Mouse (Mus musculus) T-cell, adult 2 months (primary cell): ENCODE results near the gene Slc15a1.
"Not testable (repeated sequence)": the region's sequence is repeated elsewhere in the genome, so short reads cannot be mapped to it uniquely, and the experiment has no call there.

ENCODE experiments used
- DNase-seq: peaks from one replicate; pipeline ENCODE4 v3.0.0; 2022; ENCODE audit warnings: low spot score

Gene Slc15a1

DNA sequence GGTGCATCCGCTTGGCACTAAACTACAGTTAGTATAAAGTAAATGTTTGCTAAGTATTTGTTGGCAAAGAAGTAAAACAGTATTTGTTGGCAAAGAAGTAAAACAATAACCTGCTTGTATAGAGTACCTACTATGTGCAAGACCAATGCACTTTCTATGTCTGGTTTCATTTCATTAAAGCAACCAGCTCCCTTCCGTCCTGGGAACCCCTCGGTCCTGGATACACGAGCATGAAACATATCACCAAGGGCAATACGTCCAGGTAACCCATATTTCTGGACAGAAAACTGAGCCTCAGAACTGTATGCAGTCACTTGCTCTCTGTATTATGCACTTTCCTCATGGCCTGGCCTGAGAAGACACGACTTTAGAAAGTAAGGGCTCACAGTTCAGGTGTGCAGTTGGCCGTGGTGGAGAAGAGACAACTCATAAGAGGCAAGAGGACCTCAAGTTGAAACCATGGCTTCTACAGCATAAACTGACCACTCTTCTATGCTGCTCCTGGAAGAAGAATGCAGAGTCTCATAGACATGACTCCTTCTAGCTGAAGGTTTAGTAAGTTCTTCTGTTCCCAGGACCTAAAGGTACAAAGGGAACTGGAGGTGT, 53.5 kb downstream of the Slc15a1 start:
- DNase-seq: no peak

DNA sequence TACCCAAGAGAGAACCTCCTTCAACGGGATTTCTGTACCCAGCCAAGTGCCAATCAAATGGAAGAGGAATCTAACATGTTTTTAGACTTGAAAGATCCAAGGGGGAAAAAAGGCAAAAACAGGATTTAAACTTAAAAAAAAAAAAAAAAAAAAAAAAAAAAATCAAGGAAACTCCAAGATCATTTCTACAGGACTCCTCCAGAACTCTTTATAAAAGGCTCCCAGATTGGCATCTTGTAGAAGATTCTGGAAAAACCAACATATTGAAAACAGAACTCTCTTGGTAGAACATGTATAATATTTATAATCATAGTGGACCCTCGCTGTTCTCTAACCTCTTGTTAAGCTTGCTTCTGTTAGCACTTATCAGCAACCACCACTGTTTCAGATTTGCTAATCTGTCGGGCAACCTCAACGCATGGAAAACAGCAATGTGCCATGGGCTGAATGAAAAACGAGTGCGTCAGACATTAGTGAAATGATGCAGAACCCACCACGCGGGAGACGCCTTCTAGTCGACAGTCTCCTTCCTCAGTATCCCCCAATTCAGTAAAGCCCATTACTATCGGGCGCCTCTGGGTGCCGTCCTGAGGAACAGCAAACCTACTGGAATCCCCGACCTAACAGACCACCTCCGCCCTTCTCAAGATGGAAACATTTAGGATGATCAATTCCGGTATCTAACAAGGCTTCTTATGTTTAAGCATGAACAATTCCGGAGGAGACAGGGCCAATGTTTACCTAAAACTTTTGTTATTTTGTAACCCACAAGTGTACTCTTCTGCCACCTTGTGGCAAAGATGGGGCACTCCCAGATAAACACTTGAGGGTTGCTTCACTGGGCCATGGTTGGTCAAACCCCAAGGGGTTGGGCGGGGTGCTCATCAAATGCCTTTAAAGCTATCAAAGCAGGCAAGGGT, 54.3 kb downstream of the Slc15a1 start:
- peak; percentile 87 for DNase-seq

DNA sequence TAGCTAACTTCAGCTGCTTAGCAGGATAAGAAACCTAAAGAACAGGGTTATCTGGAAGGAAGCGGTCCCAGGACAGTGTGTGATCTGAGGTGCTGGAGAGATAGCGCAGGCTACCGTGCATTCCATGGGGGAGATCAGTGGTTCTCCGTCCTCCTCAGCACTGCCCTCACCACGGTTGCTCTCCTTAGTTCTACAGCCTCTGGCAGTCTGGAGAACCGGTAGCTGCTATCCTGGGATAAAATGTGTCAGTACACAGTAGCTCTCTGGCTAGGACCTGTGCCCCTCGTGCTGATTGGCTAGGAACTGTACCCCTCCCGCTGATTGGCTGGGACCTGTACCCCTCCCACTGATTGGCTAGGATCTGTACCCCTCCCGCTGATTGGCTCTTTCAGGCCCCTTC, 58.1 kb downstream of the Slc15a1 start:
- no peak for DNase-seq

DNA sequence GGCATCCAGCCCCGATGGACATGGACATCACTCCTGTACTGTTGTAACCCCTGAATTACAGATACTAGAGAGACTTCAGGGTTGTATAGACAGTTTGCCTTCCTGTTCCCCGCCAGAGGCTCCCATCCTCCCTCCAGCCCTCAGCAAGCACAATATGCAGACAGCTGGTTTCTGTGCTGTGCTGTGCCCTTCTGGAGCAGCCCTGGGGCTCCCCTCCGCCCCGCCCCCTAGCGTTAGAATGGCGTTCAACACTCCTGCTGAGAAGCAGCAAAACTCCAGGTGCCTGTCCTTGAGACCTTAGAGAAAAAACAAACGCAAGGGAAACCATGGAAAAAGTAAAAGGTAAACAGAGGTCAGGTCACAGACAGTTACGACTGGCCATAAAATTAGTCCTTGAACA, 59.9 kb downstream of the Slc15a1 start:
- DNase-seq: peak; percentile 64

DNA sequence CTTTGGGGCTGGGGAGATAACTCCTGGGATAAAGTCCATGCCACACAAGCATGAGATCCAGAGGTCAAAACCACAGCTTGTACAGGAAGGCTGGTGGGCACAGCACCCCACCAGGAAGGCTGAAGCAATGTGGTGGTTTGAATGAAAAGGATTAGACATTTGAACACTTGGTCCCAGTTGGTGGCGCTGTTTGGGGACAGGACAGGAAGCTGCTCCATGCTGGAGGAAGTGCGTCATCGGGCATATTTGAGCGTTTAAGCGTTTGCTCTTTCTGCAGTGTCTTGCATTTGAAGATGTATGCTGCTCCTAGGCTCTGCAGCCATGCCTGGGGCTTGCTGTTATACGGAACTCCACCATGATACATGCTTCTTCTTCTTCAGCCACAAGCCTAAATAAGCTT, 64.2 kb downstream of the Slc15a1 start:
- no peak for DNase-seq

DNA sequence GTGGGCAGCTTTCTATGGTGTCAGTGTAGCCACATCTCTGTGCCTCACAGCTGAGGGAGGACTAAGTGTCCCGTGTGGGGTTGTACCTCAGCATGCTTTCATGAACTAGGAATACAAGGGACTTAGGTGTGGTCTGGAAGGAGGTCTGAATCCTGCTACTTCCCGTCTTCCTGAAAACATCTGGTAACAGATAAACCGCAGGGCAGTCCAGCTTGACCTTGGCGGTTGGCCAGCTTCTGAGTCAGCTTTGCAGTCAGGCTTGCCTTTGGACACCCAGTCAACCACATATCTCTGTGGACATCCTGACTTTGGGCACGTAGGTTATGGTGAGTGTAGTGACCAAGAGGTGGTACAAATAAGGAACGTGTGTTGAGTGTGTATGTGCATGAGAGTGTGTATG, 68.0 kb downstream of the Slc15a1 start:
- DNase-seq: no peak

DNA sequence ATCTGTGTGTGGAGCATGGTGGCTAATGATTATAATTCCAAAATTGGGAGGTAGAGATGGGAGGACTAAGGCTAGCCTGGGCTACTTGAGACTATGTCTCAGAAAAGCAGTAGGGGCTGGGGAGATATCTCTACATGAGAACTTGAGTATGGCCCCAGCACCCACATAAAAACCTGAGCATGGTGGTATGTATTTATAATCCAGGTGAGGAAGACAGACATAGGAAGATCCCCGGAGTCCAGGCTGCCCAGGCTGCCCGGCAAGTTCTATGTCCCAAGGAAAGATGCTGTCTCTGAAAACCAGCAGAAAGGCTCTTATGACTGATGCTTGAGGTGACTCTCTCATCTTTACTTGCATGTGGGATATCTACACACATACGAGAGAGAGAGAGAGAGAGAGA, 68.6 kb downstream of the Slc15a1 start:
- DNase-seq: no peak

DNA sequence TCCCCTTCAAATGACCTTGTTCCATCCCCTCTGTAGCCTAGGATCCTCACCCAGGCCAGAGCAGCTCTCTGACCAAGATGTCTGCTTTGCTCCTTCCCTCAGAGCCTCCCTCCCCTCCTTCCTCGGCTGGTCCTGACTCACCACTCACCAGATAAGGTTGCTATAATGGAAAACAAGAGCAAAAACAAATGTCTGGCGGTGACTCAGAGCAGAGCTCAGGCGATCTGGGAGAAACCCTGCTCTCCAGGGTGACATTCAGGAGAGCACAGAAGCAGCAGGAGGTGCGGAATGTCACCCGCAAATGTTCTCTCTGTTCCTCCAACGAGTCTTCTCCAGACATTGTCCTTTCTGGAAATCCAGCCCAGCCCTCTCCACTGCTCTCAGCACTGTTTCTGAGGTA, 69.3 kb downstream of the Slc15a1 start:
- no peak for DNase-seq

DNA sequence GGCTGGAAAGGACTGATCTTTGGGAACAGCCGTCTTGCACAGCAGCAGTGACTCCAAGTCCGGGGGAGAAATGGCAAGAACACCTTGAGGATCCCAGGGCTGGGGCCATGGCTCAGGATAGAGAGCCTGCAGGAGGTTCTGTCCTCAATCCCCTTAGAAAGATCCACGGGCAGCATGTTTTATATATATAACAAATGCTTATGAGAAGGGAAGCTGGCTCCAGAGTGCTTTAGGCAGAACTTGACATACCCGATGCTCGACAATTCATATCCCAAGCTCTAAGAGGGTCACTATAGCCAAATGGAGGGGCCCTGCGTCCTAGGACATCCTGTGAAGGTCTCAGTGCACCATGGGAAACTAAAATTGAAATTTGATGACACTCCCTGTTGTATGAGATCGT, 73.8 kb downstream of the Slc15a1 start:
- DNase-seq: no peak

DNA sequence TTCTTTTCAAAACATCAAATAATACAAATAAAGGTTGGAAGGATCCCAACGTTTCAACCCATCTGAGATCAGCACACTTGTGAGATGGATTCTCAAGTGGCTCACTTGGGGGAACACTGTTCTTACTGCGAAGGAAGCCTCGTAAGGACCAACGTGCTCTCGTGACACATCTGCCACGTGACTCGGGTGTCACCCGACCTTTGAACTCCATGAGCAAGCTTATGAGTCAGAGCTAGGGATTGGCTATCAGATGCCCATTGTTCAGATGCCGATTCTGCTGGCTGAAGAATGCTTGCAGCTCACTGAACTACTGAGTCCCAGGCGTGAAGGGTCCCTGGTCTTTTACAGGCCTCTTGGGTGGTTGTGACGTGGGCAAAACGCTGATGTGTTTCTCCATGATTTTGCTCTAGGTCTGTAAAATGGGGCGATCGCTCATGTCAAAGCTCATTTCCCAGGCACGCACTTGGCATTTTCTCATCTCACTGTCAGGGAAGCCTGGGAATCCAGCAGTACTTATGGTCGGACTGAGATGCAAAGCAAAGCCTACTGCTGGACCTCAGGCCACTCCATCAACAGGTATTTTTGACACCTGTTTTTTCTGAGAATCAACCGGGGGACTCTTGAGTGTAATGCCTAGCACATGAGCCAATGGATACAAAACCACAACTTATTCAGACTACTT, 75.1 kb downstream of the Slc15a1 start:
- DNase-seq: no peak

DNA sequence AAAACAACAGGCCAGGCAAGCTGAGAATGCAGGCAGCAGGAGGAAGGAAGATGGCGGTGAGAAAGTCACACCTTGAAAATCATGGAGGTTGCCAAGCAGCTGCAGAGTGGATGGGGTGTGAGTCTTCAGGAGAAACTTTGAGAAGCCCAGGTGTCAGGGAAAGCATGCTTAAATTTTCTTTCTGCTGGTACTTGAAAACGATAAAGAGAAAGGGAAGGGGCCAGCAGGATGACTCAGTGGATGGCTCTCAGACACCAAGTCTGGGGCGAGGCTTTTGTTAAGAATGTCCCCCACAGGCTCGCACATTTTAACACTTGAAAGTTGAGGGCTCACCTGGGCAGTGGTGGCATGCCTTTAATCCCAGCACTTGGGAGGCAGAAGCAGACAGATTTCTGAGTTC, 76.9 kb downstream of the Slc15a1 start:
- no peak for DNase-seq

DNA sequence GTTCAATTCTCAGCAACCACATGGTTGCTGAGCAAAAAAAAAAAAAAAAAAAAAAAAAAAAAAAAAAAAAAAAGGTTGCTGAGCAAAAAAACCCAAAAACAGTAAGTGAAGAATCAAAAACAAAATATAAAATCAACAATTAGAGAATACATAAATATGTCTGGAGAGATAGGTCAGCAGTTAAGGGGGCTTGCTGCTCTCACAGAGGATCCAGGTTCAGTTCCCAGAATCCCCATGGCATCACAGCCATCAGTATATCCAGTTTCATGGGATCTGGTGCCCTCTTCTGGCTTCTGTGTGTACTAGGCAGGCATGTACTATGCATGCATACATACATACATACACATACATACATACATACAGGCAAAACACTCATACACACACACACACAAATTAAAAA, 78.3 kb downstream of the Slc15a1 start:
- DNase-seq: peak; percentile 34

DNA sequence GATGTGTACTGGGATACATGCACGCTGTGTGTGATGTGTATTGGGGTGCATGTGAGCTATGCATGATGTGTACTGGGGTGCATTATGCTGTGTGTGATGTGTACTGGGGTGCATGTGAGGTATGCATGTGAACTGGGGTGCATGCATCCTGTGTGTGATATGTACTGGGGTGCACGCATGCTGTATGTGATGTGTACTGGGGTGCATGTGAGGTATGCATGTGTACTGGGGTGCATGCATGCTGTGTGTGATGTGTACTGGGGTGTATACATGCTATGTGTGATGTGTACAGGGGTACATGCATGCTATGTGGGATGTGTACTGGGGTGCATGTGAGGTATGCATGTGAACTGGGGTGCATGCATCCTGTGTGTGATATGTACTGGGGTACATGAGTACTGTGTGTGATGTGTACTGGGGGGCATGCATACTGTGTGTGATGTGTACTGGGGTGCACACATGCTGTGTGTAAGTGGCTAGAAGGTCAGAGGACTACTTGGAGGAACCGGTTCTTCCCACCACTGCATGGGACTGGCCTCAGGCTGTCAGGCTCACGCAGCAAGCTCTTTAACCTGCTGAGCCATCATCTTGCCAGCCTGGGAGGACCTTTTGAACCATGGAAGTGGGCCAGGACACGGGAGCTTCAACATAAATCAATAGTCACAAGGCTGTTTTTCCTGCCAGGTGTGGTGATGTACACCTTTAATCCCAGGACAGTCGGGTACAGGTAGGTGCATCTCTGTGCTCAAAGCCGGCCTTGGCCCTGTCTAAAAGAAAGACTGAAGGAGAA, 79.9 kb downstream of the Slc15a1 start:
- no peak for DNase-seq

DNA sequence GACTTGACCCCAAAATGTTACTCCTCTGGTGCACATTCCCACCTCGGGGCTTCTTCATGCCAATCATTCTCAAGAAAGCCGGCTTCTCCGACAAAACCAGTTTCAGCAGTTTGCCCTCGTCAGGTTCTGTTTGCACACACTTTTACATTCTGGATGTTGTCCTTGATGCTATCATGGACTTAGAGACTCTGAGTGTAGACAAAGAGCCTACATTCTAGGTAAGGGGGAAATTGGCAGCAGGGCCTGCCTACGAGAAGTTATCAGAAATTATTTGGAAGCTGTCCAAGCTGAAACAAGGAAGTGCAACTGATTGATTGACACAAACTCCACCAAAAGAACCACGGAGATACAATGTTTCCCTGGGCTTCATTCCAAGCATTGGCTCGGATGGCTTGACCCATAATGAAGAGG, 81.7 kb downstream of the Slc15a1 start:
- no peak for DNase-seq

DNA sequence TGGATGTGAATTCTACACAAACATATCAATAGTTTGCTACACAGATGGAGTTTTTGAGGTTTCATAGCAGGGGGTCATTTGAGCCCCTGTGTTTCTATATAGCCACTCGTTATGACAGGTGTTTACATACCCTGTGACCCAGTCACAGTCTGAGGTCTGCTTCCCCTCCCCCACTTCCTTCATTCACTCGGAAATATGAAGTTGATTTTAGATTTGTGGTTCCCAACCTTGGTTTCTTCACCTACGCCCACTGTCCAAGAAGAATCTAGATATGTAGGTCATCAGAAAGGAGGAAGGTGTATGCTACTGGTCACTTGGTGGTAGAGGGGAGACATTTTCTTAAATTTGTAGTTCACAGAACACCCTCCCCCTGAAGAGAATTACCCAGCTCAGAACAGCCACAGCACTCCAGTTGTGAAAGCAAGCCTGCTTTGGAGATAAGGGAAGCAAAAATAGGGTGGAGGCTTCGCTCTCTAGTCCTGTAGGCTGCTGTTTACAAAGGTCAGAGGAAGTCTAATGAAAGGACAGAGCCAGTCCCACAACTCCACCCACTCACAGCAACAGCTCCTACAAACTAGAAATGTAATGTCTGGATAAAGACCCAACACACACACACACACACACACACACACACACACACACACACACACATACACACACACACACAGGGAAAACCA, 82.2 kb downstream of the Slc15a1 start:
- DNase-seq: peak; percentile 33

DNA sequence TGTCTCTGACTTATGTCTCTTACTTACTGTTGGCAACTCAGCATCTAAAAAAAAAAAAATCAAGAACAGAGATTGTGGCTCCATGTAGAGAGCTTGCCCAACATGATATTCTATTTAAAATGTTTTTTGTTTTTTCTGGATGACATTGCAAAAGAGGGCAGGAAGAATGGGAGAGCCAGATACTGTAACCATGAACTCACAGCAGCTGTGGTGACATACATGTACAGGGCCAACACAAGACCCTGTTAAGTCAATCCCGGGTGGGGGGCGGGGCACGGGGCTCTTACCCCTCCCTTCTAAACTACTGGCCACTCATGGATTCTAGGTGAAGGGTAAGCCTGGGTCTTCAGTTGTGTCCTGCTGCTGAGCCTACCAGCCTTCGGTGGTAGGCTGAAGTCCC, 83.1 kb downstream of the Slc15a1 start:
- DNase-seq: no peak

DNA sequence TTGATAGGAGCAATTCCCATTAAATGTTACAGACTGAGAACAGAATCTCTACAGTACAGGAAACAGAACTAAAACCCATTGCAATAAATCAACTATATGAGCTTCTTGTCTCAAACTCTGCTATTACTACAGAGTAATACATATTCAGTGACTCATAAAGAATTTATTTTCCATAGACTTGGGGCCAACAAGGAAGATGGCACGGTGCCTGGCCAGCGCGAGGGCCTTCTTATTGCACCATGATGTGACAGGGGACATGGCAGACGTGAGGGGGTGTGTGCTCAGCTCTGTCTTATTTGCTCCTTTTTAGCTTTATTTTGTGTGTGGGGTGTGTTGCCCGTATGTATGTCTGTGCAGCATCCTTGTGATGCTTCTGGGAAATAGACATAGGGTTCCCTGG, 87.5 kb downstream of the Slc15a1 start:
- DNase-seq: no peak

DNA sequence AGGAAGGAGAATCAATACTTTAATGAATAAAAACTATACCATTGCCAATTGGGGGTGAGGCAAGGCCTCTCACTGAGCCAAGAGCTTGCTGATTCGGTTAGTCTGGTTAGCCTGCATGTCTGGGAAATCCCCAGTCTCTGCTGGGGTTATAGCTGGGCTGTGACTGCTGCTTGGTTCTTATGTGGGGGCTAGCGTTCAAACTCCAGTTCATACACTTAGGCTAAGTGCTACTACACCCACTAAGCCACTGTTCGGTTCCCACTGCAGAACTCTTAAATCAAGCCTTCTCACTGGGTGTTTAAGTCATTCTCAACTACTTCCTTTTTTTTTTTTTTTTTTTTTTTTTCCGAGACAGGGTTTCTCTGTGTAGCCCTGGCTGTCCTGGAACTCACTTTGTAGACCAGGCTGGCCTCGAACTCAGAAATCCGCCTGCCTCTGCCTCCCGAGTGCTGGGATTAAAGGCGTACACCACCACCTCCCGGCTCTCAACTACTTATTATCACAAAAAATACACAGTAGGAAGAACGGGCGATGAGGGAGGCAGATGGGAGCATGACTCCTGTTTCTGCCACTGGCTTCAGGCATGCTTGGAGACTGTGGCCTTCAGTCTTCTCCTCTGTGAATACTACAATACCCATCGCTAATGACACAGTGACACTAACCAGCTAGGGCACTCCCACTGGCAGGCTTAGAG, 88.3 kb downstream of the Slc15a1 start:
- DNase-seq: peak; percentile 24

DNA sequence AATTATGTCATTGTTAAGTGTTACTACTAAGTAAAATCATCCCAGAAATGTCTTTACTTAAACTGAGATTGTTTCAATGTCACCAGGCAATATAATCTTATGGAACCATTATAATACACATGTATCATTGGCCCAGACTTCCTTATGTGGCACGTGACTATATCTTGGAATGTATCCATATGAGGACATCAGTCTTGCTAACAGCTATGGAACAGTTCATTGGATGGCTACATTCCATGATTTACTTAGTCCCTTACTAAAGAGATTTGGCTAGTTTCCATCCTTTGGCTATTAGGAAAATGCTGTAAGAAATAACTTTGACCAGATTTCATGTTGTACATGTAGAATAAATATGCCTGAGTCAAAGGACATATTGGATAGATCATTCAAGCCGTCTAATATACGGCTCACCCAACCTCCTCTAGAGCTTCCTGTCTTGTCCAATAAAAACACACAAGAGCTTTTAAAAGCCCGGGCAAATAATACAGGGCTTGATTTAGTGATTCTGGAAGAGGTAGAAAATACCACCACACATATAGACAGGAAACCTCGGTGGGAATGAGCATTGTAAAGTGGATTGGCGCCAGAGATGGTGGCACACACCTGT, 90.3 kb downstream of the Slc15a1 start:
- no peak for DNase-seq

DNA sequence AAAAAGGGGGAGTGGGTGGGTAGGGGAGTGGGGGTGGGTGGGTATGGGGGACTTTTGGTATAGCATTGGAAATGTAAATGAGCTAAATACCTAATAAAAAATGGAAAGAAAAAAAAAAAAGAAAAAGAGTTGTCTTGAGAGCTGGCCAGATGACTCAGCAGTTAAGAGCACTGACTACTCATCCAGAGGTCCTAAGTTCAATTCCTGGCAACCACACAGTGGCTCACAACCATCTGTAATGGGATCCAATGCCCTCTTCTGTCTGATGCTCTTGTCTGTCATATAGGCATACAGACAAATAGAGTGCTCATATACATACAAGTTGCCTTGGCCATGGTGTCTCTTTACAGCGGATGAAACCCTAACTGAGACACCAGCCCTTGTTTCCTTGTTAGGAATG, 91.3 kb downstream of the Slc15a1 start:
- not testable (repeated sequence) for DNase-seq
